Mouse (Mus musculus) small intestine, adult 2 months (tissue): ENCODE measurements around the gene Krt13. TPM values are rescaled to one million over a fixed set of nuclear protein-coding genes. Genes with fewer than 3 reads are reported as not detected.
A peak's percentile ranks its signal among the peaks of the same experiment; 100 is the strongest.

Experiments
- H3K27ac ChIP-seq: fragments of 200-500 bp; 2 replicates; pipeline ENCODE4 v1.5.1; 2012; ENCODE audit warnings: low read depth, low read length, control low read depth, inconsistent platforms; ENCODE audit not compliant: insufficient read depth
- H3K27me3 ChIP-seq: fragments of 200-500 bp; 2 replicates; pipeline ENCODE4 v1.6.1; 2012; ENCODE audit warnings: mild to moderate bottlenecking, moderate library complexity, low read length, inconsistent platforms; ENCODE audit not compliant: control insufficient read depth, insufficient read depth
- H3K36me3 ChIP-seq: fragments of 200-500 bp; 2 replicates; pipeline ENCODE4 v1.6.1; 2012; ENCODE audit warnings: mild to moderate bottlenecking, low read length, control low read depth, inconsistent platforms; ENCODE audit not compliant: control insufficient read depth, insufficient read depth
- H3K4me1 ChIP-seq: fragments of 200-500 bp; 2 replicates; pipeline ENCODE4 v1.6.1; 2012; ENCODE audit warnings: low read length, inconsistent platforms, mixed read lengths; ENCODE audit not compliant: control insufficient read depth, insufficient read depth, insufficient read length
- H3K4me3 ChIP-seq: fragments of 200-500 bp; 2 replicates; pipeline ENCODE4 v1.5.1; 2012; ENCODE audit warnings: low read depth, mild to moderate bottlenecking, control low read depth, inconsistent platforms, low read length, moderate library complexity
- CTCF ChIP-seq: fragments of 200-500 bp; IDR thresholded peaks from 2 replicates; pipeline ENCODE4 v1.5.1; 2012; ENCODE audit warnings: low read depth, mild to moderate bottlenecking, control low read depth, inconsistent platforms, low read length, moderate library complexity, mixed read lengths; ENCODE audit not compliant: insufficient replicate concordance, insufficient read length; ENCODE audit errors: extremely low read depth
- POLR2A ChIP-seq: fragments of 200-500 bp; IDR thresholded peaks from 2 replicates; pipeline ENCODE4 v1.6.1; 2012; ENCODE audit warnings: low read depth, mild to moderate bottlenecking, control low read depth, inconsistent platforms, low read length, moderate library complexity
- WGBS: fragments of 180-500 bp; shearing (Covaris S2); methylation state at CpG from one replicate; pipeline ENCODE4 v1.1.7; 2018; 5-methylcytosine and 5-hydroxymethylcytosine counted together
- polyA plus RNA-seq: library from polyadenylated mRNA; depleted of rRNA; stranded (reverse); fragments of >200 nt; gene quantifications from 2 replicates; pipeline ENCODE4 v1.2.3, GENCODE M21; 2012

Krt13 gene
- polyA plus RNA-seq, 1 experiment, result not detected

- H3K4me3 ChIP-seq, result peak overlapping the region; percentile 38
- no peaks in the 10 kb centered on the region for H3K27me3 ChIP-seq
- WGBS, result 18% methylated on average over 8 of the region's 8 CpGs
- no peaks in the 10 kb centered on the region for H3K36me3 ChIP-seq
- TF ChIP-seq POLR2A (no peak; the same call in 1 of the 2 replicates), CTCF (no peak)
- H3K27ac ChIP-seq, result peak overlapping the region; percentile 94
- peaks cover 41% of the 10 kb centered on the region for H3K4me1 ChIP-seq
These were observed 34.3 kb upstream of the Krt13 start for GRCm38 (mm10) chr11:100155497-100156255.

- peak within 1 kb of the TSS; percentile 75 for H3K27ac ChIP-seq
- H3K4me1 ChIP-seq, result peaks cover 39% of the 10 kb centered on the region
- 34% methylated on average over 9 of the region's 9 CpGs for WGBS
- H3K27me3 ChIP-seq, result no peaks in the 10 kb centered on the region
- H3K4me3 ChIP-seq, result no peak within 1 kb of the TSS
- peaks cover 8% of the 10 kb centered on the region for H3K36me3 ChIP-seq
- TF ChIP-seq CTCF (no peak), POLR2A (no peak)
These were observed 27.4 kb upstream of the Krt13 start, which contains the start of gene Krt19 for GRCm38 (mm10) chr11:100148615-100149330. Gene Krt19 (minus strand): TSS chr11:100148665.

DNA sequence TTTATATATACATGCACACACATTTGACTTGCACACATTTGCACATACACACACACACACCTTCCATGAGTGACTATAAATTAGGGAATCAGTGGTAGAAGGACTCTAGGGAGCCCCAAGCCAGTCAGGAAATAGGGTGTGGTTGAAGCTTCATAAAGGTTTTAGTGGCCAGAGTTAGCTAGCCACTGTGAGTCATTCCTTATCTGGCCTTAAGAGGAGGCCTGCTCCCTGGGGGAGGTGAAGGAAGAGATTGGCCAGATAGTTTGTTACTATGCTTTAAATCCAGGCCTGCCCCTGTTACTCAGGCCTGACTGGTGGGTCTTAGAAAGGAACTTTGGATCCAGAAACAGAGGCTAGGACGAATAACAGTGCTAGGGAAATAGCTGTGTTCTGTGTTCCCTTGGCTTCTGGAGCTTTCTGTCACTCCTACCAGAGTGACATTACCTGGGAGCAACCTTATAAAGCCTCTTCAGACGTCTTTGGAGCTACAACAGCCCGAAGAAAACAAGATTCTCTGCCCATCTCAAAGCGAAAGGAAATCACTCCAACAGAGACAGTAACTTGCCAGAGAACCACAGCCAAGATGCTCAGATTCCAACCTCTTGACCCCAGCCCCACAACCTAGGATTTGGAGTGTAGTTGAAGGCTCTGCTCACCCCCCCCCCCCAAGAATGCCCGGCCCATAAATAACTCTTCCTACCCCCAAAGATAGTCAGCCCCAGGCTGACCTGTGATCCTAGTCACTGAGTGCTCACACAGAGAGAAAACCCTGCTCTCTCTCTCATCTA lies 26.4 kb upstream of the Krt13 start:
- 21% methylated on average over 5 of the region's 5 CpGs for WGBS
- peaks cover 11% of the 10 kb centered on the region for H3K36me3 ChIP-seq
- H3K4me1 ChIP-seq, result peaks cover 39% of the 10 kb centered on the region
- peak overlapping the region; percentile 75 for H3K27ac ChIP-seq
- TF ChIP-seq POLR2A (no peak), CTCF (no peak)
- no peaks in the 10 kb centered on the region for H3K27me3 ChIP-seq
- H3K4me3 ChIP-seq, result no peak overlapping the region

DNA sequence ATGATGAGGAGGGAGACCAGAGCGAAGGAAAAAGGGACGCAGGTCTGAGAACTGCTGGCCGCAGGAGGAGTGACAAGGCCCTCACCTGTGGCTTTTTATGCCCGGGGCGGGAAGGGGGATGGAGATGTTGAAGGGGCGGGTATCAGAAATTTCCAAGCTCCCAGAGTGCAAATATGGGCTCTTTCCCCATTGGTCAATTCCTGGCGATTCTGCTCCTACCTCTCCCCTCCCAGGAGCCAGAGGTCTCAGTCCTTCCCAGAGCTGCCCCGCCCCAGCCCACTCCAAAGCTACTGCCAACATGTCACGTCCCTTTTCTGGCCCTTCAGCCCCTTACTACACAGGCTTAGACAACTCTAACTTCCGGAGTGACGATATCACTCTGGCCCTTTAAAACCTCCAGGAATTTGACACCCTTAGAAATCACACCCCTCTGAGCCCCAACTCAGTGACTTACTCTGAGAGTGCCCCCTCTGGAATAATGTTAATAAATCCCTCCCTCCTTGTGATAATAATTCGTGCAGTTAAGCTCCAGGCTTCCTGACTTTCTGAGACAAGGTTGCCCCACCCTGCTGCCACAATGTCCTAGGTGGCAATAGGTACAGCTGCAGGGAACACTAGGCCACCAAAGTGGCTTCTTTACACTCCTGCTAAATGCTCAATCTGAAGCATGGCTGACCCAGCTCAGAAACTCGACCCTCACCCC lies 24.6 kb upstream of the Krt13 start:
- H3K36me3 ChIP-seq, result peaks cover 27% of the 10 kb centered on the region
- TF ChIP-seq CTCF (peak; percentile 9; the same call in 1 of the 2 replicates), POLR2A (peak; percentile 94)
- H3K27ac ChIP-seq, result peak overlapping the region; percentile 100
- WGBS, result 2% methylated on average over 13 of the region's 13 CpGs
- peaks cover 36% of the 10 kb centered on the region for H3K4me1 ChIP-seq
- peak overlapping the region; percentile 95 for H3K4me3 ChIP-seq
- H3K27me3 ChIP-seq, result no peaks in the 10 kb centered on the region

- WGBS, result under 1% methylated on average over 20 of the region's 20 CpGs
- Histone ChIP-seq H3K27ac (peak overlapping the region; percentile 100), H3K36me3 (peaks cover 36% of the 10 kb centered on the region), H3K4me1 (peaks cover 34% of the 10 kb centered on the region), H3K4me3 (peak overlapping the region; percentile 95), H3K27me3 (no peaks in the 10 kb centered on the region)
- TF ChIP-seq CTCF (no peak), POLR2A (no peak)
These were observed 23.7 kb upstream of the Krt13 start for GRCm38 (mm10) chr11:100145104-100145503.

DNA sequence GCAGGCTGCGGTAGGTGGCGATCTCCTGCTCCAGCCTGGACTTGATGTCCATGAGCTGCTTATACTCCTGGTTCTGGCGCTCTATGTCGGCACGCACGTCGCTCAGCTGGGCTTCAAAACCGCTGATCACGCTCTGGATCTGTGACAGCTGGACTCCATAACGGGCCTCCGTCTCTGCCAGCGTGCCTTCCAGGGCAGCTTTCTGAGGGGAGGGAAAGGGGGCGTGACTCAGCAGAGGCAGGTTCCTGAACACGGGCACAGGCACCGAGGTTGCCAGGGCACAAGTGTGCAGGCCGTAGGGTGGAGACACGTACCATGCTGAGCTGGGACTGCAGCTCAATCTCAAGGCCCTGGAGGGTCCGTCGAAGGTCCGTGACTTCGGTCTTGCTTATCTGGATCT lies 19.6 kb upstream of the Krt13 start:
- Histone ChIP-seq H3K27me3 (no peaks in the 10 kb centered on the region), H3K4me1 (peaks cover 36% of the 10 kb centered on the region), H3K36me3 (peaks cover 42% of the 10 kb centered on the region), H3K27ac (peak overlapping the region; percentile 90), H3K4me3 (peak overlapping the region; percentile 55)
- WGBS, result 29% methylated on average over 21 of the region's 21 CpGs
- TF ChIP-seq POLR2A (no peak), CTCF (no peak)
